Mouse (Mus musculus): ENCODE data around the gene Sowaha. TPM values are rescaled to one million over a fixed set of nuclear protein-coding genes. Genes with fewer than 3 reads are reported as not detected.

Sowaha gene
- polyA plus RNA-seq, 1 experiment: not detected

DNA sequence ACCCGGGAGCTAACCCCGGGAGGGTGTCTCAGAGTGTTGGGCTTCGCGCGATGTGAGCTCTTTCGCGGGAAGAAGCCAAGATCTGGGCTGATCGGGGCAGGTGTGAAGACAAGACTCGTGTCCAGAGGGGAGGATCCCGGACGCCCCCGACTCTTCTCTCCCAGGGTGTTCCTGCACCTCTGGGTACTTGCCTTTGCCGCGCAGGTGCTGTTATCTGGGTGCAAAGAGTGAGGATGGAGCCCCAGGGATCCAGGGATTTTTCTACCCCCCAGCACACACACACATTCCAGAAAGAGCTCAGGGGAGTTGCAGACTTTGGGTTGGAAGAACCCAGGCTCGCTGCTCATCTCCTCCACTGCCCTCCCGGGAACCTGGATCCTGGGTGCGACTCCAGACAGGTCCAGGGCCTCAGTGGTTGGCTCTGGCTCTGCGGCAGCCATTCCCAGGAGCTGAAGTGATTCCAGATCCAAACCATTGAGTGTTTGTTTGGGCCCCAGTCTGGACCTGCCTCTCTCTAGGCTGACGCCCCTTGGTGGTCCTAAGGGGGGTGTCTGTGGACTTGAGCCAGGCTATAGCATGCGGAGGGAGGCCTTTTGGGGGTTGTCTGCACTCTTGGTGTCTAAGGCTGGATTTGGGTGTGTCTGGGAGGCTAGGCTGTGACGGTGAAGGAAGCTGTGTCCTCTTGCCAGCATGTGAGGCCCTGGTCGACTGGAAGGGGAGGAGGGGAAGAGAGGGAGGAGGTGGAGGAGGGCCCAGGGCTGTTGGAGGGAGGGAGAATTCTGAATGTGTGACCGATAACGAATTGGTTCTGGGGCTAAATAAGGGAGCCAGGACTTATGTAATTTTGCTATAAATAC lies 40.3 kb upstream of the Sowaha start:
- H3K36me3 ChIP-seq (ENCODE audit: control insufficient read depth, insufficient read depth, low read length, poor library complexity, severe bottlenecking): no peaks in the 10 kb centered on the region

DNA sequence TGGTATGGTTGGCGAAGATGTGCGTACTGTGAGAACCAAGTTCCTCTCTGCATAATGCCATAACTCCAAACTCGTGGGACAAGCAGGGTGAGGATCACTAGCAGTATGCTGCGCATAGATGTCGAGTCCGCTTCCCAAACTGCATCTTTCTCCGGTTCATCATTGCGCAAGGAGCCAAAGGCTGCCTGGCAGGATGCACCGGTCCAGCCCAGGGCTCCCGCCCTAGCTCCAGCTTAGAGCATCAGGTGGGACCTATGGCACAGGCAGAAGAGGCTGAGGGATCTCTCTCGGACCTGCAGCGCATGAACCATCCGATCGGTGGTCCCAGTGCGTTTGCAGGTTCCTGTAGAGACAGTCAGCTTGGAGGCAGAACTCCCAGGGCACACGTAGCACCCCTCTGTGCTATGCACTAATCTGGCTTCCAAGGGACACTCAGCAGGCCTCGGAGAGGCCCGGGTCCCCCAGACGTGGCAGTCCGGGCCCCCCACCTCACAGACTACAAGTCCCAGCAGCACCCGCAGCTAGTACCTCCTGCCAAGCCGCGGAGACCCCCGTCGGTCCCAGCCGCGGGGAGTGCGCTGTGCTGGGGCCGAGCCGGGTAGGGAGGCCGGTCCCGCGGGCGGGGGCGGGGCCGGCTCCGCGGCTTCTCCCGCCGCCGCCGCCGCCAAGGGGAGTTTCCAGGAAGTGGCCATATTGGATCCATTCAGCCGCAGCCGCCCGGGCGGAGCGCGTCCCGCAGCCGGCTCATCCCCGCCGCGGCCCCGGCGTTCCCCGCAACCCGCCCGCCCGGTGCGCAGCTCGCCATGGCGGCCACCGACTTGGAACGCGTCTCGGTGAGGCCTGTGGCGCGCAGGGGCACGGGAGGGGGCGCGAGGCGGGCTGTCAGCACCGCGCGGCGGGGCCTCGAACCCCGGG lies 39.4 kb upstream of the Sowaha start, which contains the start of gene Sept8:
Gene Sept8, plus strand, starts transcription at position 51 of the 915 bp plus-strand sequence.
- no peaks in the 10 kb centered on the region for H3K9me3 ChIP-seq (replicated peaks; ENCODE audit: control insufficient read depth, insufficient read depth, low read length, poor library complexity, severe bottlenecking)
- TF ChIP-seq CTCF (IDR thresholded peaks at IDR 0.05; ENCODE audit: low read depth, low read length): no peak
- TF ChIP-seq POLR2A (IDR thresholded peaks at IDR 0.05; ENCODE audit: insufficient read depth, low read length): no peak
- no peak for TF ChIP-seq EP300 (IDR thresholded peaks at IDR 0.05; ENCODE audit: insufficient read depth, low read depth, low read length)
- peak within 1 kb of the TSS; percentile 92 for H3K9ac ChIP-seq (ENCODE audit: low read depth, poor library complexity, severe bottlenecking)
- no peaks in the 10 kb centered on the region for H3K36me3 ChIP-seq (ENCODE audit: control insufficient read depth, insufficient read depth, low read length, poor library complexity, severe bottlenecking)
- peak within 1 kb of the TSS; percentile 76 for H3K4me3 ChIP-seq (ENCODE audit: low read depth, low read length)
- H3K4me1 ChIP-seq (ENCODE audit: control insufficient read depth, insufficient read depth, low read length): peaks cover 5% of the 10 kb centered on the region
- no peak within 1 kb of the TSS for H3K27ac ChIP-seq (ENCODE audit: insufficient read depth, low read length)
- no peaks in the 10 kb centered on the region for H3K27me3 ChIP-seq (ENCODE audit: control insufficient read depth, insufficient read depth, low read length, poor library complexity, severe bottlenecking)

More for the DNA sequence above, 40.3 kb upstream of the Sowaha start:
- H3K27me3 ChIP-seq (ENCODE audit: control insufficient read depth, insufficient read depth, low read length, poor library complexity, severe bottlenecking): no peaks in the 10 kb centered on the region
- no peak overlapping the region for H3K27ac ChIP-seq (ENCODE audit: insufficient read depth, low read length)
- peak overlapping the region; percentile 76 for H3K4me3 ChIP-seq (ENCODE audit: low read depth, low read length)
- TF ChIP-seq POLR2A (IDR thresholded peaks at IDR 0.05; ENCODE audit: insufficient read depth, low read length): no peak
- TF ChIP-seq EP300 (IDR thresholded peaks at IDR 0.05; ENCODE audit: insufficient read depth, low read depth, low read length): no peak
- TF ChIP-seq CTCF (IDR thresholded peaks at IDR 0.05; ENCODE audit: low read depth, low read length): no peak
- peaks cover 5% of the 10 kb centered on the region for H3K4me1 ChIP-seq (ENCODE audit: control insufficient read depth, insufficient read depth, low read length)
- peak overlapping the region; percentile 92 for H3K9ac ChIP-seq (ENCODE audit: low read depth, poor library complexity, severe bottlenecking)
- H3K9me3 ChIP-seq (replicated peaks; ENCODE audit: control insufficient read depth, insufficient read depth, low read length, poor library complexity, severe bottlenecking): no peaks in the 10 kb centered on the region

DNA sequence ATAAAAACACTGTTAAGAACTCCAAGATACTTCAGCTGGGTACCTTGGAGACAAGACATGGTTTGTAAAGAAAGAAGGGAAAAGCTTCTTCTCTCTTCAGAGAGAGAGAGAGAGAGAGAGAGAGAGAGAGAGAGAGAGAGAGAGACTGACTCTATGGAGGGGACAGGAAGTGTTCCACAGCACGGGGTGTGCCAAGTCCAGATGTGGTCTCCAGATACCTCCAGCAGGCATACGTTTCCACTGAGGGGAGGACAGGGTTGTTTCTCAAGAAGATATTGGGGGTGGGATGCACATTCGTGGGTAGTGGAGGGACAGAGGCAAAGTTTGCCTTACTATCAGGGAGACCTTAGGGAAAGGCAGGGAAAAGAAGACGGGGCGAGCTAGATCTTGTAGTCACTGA lies 38.7 kb upstream of the Sowaha start:
- no peak overlapping the region for H3K4me3 ChIP-seq (ENCODE audit: low read depth, low read length)

DNA sequence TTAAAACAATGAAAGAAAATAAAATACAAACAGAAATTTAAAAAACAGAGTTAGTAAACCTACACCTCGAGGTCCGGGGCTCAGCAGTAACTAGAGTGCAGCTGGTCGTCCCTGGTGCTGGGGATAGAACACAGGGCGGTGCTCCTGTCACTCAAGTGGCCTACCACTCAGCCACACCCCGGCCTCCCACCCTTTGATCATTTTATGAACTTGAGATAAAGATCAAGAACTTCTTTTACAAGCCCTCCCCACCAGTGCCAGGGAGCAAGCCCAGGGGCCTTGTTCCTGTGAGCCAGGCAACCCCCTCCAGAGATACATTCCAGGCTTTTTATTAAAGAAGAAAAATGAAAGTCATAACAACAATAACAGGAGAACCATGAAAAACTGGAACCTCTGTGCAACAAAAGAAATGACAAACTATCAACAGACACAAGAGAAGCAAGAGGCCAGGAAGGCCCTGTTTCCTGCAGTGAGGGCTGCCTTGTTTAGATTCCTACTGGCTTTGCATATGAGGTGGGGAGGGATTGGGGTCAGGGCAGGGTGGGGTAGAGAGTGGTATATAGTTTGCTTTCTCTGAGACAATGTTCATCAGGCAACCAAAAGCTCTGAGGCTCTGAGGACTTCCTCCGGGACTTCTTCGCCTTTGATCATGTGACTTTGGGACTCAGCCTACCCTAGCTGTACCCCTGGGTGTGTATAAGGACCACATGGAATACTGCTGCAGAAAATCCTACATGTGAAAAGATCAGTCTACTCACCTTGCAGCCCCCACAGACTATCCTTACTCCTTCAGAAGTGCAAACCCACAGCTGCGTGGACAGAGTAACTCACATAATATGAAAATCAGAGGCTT lies 36.9 kb upstream of the Sowaha start:
- Histone ChIP-seq H3K9me3 (replicated peaks; ENCODE audit: control insufficient read depth, insufficient read depth, low read length, poor library complexity, severe bottlenecking) (no peaks in the 10 kb centered on the region), H3K27me3 (ENCODE audit: control insufficient read depth, insufficient read depth, low read length, poor library complexity, severe bottlenecking) (no peaks in the 10 kb centered on the region), H3K9ac (ENCODE audit: low read depth, poor library complexity, severe bottlenecking) (no peak overlapping the region), H3K27ac (ENCODE audit: insufficient read depth, low read length) (no peak overlapping the region), H3K4me1 (ENCODE audit: control insufficient read depth, insufficient read depth, low read length) (no peaks in the 10 kb centered on the region), H3K4me3 (ENCODE audit: low read depth, low read length) (no peak overlapping the region), H3K36me3 (ENCODE audit: control insufficient read depth, insufficient read depth, low read length, poor library complexity, severe bottlenecking) (no peaks in the 10 kb centered on the region)
- TF ChIP-seq EP300 (IDR thresholded peaks at IDR 0.05; ENCODE audit: insufficient read depth, low read depth, low read length) (no peak), CTCF (IDR thresholded peaks at IDR 0.05; ENCODE audit: low read depth, low read length) (no peak), POLR2A (IDR thresholded peaks at IDR 0.05; ENCODE audit: insufficient read depth, low read length) (no peak)

More for the DNA sequence above, 38.7 kb upstream of the Sowaha start:
- no peaks in the 10 kb centered on the region for H3K9me3 ChIP-seq (replicated peaks; ENCODE audit: control insufficient read depth, insufficient read depth, low read length, poor library complexity, severe bottlenecking)
- H3K27me3 ChIP-seq (ENCODE audit: control insufficient read depth, insufficient read depth, low read length, poor library complexity, severe bottlenecking): no peaks in the 10 kb centered on the region
- peak overlapping the region; percentile 92 for H3K9ac ChIP-seq (ENCODE audit: low read depth, poor library complexity, severe bottlenecking)
- H3K4me1 ChIP-seq (ENCODE audit: control insufficient read depth, insufficient read depth, low read length): peaks cover 5% of the 10 kb centered on the region
- TF ChIP-seq CTCF (IDR thresholded peaks at IDR 0.05; ENCODE audit: low read depth, low read length) (no peak), EP300 (IDR thresholded peaks at IDR 0.05; ENCODE audit: insufficient read depth, low read depth, low read length) (no peak), POLR2A (IDR thresholded peaks at IDR 0.05; ENCODE audit: insufficient read depth, low read length) (no peak)
- no peak overlapping the region for H3K27ac ChIP-seq (ENCODE audit: insufficient read depth, low read length)
- H3K36me3 ChIP-seq (ENCODE audit: control insufficient read depth, insufficient read depth, low read length, poor library complexity, severe bottlenecking): no peaks in the 10 kb centered on the region

DNA sequence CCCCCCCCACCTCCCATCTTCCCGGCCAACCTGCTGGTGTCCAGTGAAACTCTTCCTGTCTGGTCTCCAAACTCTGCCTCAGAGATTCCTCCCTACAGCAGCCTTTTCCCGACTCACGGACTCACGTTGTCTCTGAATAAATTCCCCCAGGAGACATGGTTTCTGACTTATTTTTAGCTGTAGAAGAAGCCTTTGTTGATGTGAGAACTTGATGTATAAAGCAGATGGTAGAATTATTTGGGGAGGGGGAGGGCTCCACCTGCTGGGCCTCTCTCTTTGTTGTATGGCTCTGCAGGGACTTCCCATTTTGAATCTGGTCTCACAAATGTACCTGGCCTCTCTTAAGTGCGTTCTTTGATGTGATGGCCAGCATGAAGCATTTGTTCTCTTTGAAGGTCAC lies 30.3 kb upstream of the Sowaha start:
- peaks cover 2% of the 10 kb centered on the region for H3K4me1 ChIP-seq (ENCODE audit: control insufficient read depth, insufficient read depth, low read length)
- no peak overlapping the region for H3K9ac ChIP-seq (ENCODE audit: low read depth, poor library complexity, severe bottlenecking)

More for the DNA sequence above, 30.3 kb upstream of the Sowaha start:
- H3K9me3 ChIP-seq (replicated peaks; ENCODE audit: control insufficient read depth, insufficient read depth, low read length, poor library complexity, severe bottlenecking): no peaks in the 10 kb centered on the region
- no peaks in the 10 kb centered on the region for H3K36me3 ChIP-seq (ENCODE audit: control insufficient read depth, insufficient read depth, low read length, poor library complexity, severe bottlenecking)
- no peak overlapping the region for H3K27ac ChIP-seq (ENCODE audit: insufficient read depth, low read length)
- no peak for TF ChIP-seq POLR2A (IDR thresholded peaks at IDR 0.05; ENCODE audit: insufficient read depth, low read length)
- no peak for TF ChIP-seq CTCF (IDR thresholded peaks at IDR 0.05; ENCODE audit: low read depth, low read length)
- no peak for TF ChIP-seq EP300 (IDR thresholded peaks at IDR 0.05; ENCODE audit: insufficient read depth, low read depth, low read length)
- H3K27me3 ChIP-seq (ENCODE audit: control insufficient read depth, insufficient read depth, low read length, poor library complexity, severe bottlenecking): no peaks in the 10 kb centered on the region
- no peak overlapping the region for H3K4me3 ChIP-seq (ENCODE audit: low read depth, low read length)
